Mouse (Mus musculus) embryonic fibroblast, embryonic 13.5 days (primary cell): ENCODE measurements around the gene Chchd6.

Experiments
- CTCF ChIP-seq: IDR thresholded peaks from 2 replicates; pipeline ENCODE4 v1.5.1; 2011; ENCODE audit warnings: mild to moderate bottlenecking, control low read depth, low read length, moderate library complexity, borderline replicate concordance; ENCODE audit not compliant: insufficient read depth
- POLR2A ChIP-seq: IDR thresholded peaks from 2 replicates; pipeline ENCODE4 v1.6.1; 2011; ENCODE audit warnings: low read depth, mild to moderate bottlenecking, control low read depth, low read length, moderate library complexity

DNA sequence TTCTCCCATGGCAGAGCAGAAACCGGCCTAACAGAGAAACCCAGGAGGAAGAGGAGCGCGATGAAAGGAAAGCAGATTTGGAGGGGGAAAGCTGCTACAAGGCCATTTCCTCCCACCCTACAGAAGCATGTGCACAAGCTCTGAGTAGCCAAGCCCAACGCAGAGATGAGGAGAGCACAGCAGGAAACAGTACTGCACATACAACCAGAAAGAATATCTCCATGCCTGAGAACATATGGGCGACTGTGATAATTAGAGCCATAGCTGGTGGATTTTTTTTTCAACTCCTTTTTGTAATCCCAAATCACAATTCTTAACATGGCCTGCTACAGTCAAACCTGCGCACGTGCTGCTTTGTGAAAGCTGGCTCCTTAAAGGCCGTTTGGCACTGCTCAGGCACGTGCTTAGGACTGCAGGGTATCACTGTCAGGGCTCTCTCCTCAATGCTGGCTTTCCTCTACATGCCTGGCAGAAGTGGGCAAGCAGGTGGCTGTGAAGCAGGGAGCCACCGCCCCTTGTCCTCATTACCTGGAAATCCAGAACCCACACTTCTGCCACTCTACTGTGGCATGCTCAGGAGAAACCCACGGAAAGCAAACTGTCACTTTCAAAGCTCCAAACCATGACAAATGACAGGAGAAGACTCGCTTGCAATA, 129.3 kb downstream of the Chchd6 start:
- TF ChIP-seq CTCF: no peak
- TF ChIP-seq POLR2A: no peak
